Mouse (Mus musculus) G1E (cell line): Measurements from ENCODE around the gene Ick.

Experiments
- CTCF ChIP-seq: IDR thresholded peaks from 2 replicates; pipeline ENCODE4 v1.5.1; 2012; ENCODE audit warnings: low read depth, low read length, inconsistent platforms, mixed read lengths
- GATA1 ChIP-seq: IDR thresholded peaks from 2 replicates; pipeline ENCODE4 v1.6.1; 2012; ENCODE audit warnings: borderline replicate concordance, low read length, inconsistent platforms, mixed read lengths
- GATA2 ChIP-seq: IDR thresholded peaks from 2 replicates; pipeline ENCODE4 v1.6.1; 2012; ENCODE audit warnings: low read depth, low read length, inconsistent platforms, borderline replicate concordance
- POLR2AphosphoS5 ChIP-seq: IDR thresholded peaks from 2 replicates; pipeline ENCODE4 v1.6.1; 2012; ENCODE audit warnings: low read depth, low read length, inconsistent platforms; ENCODE audit not compliant: insufficient replicate concordance
- TAL1 ChIP-seq: conservative IDR thresholded peaks from 2 replicates; pipeline ENCODE4 v1.6.1; 2012; ENCODE audit warnings: low read depth, low read length, inconsistent platforms, mixed read lengths

GRCm38 (mm10) chr9:78107912-78108795, 838 bp upstream of the Ick start:
- TF ChIP-seq GATA1 (no peak), CTCF (no peak), TAL1 (no peak), POLR2AphosphoS5 (no peak), GATA2 (no peak)
